Mouse (Mus musculus) embryonic fibroblast, embryonic 13.5 days (primary cell): ENCODE data around the gene H3f3a.

Source experiments
- CTCF ChIP-seq: IDR thresholded peaks from 2 replicates; pipeline ENCODE4 v1.5.1; 2011; ENCODE audit warnings: mild to moderate bottlenecking, control low read depth, low read length, moderate library complexity, borderline replicate concordance; ENCODE audit not compliant: insufficient read depth
- POLR2A ChIP-seq: IDR thresholded peaks from 2 replicates; pipeline ENCODE4 v1.6.1; 2011; ENCODE audit warnings: low read depth, mild to moderate bottlenecking, control low read depth, low read length, moderate library complexity

DNA sequence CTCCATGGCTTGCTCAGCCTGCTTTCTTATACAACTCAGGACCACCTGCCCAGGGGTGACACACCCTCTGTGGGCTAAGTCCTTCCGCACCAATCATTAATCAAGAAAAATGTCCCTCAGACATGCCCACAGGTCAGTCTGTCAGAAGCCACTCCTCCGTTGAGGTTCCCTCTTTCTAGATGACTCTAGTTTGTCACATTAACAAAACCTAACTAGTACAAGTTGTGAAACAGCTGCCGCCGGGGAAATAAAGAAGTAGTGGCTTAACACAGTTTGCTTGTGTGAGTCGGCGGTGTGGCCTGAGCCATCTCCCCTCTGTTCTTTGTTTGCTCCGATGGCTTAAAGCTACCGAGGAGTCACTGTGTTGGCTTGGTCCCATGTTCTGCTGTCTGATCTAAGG, 51.1 kb downstream of the H3f3a start:
- TF ChIP-seq POLR2A: no peak
- no peak for TF ChIP-seq CTCF
